Mouse (Mus musculus): ENCODE results near the gene Olfr1396.
"Not testable (repeated sequence)": the region's sequence is repeated elsewhere in the genome, so short reads cannot be mapped to it uniquely, and the experiment has no call there.

Gene Olfr1396

DNA sequence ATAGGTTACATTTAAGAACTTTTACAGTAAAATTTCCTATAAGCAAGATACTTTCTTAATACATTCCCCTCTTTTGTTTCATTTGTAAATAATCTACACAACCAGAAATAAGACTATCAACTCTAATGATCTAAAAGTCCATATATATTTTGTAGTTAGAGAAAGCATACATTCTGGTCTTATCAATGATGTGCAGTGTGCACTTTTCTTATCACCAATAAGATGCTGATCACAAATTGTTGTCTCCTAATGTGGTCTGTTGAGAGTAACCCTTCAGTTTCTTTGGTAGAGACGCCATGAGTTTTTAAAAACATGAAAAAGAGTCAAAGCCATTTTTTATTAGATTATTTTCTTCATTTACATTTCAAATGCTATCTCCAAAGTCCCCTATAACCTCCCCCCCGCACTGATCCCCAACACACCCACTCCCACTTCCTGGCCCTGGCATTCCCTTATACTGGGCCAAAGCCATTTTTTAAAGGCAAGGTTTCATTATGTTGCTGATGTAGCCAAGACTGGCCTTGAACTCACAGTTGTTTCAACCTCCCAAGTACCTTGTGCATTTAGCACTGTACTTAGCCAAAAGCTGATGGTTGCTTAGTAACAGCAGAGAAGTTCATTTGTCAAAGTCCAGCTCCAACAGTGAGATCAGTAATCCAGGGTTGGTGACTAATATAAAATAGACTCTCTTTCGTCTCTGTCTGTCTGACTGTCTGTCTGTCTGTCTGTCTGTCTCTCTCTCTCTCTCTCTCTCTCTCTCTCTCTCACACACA, 24.8 kb downstream of the Olfr1396 start:
- DNase-seq (ENCODE audit: low spot score): no peak

DNA sequence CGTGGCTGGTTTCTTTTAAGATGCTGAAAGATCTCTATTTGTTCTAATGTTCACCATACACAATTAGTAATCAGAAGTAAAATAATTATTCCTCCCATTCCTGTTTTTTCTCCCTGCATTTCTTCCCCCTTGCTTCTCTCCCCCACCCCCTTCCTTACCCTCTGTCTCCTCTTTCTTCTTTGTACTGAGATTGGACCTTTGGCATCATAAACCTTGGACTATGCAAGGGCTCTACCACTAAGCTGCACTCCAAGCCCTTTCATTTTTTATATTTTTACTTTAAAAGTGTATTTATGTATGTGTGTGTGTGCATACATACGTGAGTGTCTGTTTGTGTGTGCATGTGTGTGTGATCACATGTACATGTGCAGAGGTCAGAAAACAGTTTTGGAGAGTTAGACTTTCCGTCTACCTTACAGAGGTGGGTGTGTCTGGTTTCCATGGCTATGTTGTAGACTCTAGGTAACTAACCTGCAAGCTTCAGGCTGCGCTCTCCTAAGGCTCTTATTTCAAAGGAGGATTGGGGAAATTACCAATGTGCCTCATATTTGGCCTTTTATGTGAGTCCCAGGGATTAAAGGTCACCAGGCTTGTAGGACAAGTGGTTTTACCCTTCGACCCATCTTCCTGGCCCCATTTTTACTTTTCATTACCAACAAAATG, 25.6 kb downstream of the Olfr1396 start:
- no peak for DNase-seq (ENCODE audit: low spot score)

DNA sequence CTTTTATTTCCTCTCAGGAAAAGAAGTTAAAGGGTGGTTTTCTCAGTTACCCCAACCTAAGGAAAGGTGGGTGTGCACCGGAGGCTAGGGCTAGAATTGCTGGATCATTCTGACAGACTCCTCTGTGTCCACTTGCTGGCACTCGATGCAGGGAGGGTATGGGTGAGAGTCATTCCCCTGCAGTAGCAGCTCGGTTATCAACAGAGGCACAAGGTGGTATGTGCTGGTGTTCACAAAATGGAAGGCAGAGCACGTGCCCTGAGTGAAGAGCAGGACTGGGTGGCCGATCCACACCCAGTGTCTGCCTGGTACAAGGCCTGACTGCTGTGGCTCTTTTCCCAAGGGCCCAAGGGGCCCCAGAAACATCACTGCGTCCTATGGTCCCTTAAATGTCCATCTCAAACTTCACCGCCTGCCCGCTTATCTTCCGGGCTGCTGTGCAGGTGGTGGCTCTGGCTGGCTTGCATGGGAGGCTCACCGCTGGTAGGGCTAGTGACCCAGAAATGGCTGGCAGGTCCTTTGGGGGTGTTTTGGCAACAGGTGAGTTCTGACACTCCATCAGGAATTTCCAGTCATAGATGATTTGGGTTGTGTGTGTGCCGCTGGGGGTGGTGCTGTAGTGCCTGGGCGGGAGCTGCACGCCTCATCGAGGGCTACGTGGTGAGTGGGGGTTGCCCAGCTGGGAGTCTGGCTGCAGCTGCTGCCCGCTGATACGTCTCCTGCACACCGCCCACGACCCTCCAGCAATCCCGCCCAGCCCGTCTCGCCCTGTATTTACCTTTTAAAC, 26.7 kb downstream of the Olfr1396 start:
- DNase-seq (ENCODE audit: low spot score): no peak

DNA sequence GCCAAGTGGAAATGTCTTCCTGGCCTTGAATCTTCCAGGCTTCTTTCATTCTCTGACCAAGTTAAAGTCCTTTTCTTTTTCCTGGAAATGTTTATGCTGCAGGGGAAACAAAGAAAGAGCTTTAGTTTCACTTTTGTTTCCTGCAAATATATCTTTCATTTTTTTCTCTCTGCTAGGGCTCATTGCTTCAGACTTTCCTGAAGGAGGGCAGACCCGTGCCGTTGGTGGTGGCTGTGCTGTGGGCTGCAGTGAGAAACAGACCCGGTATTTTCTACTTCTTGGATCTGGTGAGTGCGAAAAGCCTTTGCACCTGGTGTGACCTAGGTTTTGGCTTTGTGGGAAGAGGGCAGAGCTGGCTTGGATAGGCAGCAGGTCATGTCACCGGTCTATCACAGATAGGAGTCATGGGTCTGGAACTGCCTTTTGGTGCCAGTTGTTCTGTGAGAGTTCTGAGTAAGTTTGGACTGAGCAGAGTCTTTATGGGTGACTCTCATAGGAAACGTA, 27.8 kb downstream of the Olfr1396 start:
- DNase-seq (ENCODE audit: low spot score): no peak

DNA sequence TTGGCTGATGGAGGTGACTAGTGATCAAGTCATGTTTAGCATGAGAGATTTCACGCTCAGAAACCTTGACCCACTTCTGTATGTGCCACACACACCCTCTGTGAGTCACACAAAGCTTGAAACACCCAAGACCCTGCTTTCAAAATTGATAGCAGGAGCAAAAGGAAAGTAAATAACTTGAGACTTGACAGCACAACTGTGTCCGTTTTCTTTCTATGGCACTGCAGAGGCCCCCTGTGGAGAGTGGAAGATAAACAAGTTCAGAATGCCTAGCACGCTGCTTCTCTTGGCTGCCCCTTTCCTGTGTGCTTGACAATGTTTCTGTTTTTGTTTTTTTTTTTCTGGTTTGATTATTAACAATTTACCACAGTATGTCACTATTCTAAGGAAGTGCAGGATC, 29.8 kb downstream of the Olfr1396 start:
- DNase-seq (ENCODE audit: low spot score): no peak

DNA sequence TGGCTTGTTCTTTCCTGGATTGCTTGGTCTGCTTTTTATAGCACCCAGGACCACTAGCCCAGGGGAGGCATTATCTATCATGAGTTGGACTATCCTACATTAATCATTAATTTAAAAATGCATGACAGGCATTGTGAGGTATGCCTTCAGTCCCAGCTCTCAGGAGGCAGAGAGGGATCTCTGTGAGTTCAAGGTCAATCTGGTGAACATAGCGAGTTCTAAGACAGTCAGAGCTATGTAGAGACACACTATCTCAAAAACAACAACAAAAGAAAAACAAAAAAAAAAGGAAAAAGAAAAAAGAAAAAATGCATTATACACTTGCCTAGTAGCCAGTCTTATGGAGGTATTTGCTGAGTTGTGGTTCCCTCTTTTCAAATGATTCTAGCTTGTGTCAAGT, 30.3 kb downstream of the Olfr1396 start:
- no peak for DNase-seq (ENCODE audit: low spot score)

DNA sequence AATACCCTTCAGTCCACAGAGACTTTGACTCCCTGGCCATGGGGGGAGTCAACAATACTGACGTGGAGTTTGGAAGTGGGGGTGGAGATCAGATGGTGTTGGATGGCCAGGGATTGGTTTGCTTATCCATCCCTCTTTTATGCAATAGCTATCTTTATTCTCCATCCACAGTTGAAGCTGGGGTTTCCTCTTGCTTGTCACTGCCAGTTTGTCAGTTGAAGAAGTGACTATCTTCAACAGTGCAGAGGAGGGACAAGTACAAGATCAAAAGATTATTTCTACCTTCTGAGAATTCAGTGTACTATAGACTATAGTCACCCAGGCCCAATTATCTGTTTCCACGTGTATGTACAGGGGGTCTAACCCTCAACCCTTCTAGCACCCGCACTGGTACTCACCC, 30.9 kb downstream of the Olfr1396 start:
- DNase-seq (ENCODE audit: low spot score): no peak

DNA sequence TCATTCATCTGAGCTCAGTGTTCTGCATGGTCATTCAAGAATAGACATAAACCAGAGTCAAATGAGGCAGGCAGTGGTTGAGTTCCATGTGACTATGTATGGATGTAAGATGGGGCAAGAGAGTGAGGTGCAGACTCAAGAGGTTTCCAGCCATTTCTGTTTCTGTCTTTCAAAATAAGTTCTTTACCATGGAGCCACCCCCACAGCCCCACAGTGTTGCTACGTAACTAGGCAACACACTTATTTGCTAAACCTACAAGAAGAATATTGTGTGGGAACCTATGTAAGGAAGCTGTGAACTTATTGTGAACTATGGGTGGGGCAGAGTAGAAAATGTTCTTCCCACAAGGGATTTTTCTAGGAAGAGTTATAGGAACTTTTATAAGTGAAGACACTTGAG, 31.5 kb downstream of the Olfr1396 start:
- no peak for DNase-seq (ENCODE audit: low spot score)

DNA sequence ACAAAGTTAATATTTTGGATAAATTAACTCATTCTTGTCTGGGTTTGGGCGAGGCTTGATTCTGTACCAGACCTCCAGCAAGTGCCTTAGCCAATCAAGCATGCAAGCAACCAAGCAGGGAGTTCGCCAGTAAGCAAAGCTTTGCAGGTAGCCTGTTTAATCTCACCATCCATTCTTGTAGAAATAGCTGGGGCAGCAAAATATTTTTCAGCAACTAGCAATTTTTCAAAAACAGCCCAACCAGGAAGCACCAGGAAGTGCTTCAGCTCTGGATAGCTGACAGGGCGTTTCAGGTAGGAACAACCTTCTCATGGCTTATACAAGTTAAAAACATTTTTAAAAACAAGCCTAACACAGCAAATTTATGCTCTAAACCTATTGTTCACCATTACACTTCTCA, 32.8 kb downstream of the Olfr1396 start:
- no peak for DNase-seq (ENCODE audit: low spot score)

DNA sequence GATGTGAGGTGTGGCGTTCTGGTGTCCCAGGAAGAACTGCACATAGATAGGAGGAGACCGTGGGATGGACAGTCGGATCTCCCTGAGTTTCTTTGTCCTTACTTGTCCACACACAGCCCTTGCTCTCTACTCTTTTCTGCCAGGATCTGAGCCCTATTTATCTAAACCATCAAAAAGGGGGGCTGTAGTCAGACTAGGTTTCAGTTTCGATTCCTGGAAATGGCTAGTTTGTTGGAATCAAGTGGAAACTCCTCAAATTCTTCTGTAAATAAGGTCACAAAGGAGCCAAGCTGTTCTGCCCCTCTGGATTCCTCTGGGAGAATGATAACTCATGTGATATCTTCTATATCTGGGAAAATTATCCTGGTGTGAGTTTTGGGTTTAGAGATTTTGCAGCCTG, 33.3 kb downstream of the Olfr1396 start:
- no peak for DNase-seq (ENCODE audit: low spot score)

DNA sequence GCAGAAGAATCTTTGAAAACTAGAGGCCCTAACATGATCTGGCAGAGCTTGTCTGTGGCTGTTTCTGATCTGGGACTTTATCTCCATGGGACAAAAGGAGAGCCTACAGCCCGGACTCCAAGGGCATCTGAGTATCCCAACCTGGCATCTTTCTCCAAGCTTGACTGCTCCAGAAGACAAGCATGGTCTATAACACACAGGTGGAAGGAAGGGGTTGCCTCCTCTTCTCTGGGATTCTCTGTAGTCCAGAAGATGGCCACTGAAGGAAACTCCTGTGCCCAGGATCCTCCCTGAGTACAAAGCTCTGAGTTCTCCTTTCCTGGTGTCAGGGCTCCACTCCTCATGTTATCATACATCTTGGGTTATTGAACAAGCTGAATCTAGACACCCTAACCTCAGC, 34.0 kb downstream of the Olfr1396 start:
- no peak for DNase-seq (ENCODE audit: low spot score)

DNA sequence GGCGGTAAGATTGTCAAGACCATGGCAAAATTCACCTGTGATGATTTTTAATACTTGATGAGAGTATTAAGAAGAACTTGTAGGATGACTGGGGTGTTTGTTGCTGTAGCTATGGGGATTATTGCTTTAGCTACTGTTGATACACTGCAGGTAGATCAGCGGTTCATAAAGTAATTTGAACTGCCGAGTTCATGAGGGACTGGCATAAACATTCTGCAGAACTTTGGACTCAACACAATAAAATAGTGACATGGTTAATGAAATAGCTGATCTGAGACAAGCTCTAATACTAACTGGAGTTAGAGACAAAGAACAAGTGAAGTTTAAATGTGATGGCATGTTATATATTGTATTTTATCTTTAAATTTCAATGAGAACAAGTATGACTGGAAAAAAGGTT, 36.0 kb downstream of the Olfr1396 start:
- no peak for DNase-seq (ENCODE audit: low spot score)

DNA sequence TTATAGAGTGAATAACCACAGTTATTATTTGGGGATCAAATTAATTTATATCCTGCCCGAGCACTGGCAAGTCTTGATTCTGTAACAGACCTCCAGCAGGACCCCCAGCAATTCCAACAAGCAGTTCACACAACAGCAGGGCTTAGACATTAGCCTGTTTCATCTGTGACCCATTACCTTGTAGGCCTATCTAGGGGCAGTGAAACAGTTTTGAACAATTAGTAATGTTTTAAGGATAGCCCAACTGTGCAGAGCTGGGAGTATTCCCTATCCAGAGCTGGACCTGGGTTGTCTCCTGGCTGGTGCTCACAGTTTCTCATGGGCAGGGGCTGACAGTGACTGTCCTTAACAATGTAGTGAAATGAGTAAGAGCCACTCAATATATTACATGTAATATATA, 37.7 kb downstream of the Olfr1396 start:
- no peak for DNase-seq (ENCODE audit: low spot score)

DNA sequence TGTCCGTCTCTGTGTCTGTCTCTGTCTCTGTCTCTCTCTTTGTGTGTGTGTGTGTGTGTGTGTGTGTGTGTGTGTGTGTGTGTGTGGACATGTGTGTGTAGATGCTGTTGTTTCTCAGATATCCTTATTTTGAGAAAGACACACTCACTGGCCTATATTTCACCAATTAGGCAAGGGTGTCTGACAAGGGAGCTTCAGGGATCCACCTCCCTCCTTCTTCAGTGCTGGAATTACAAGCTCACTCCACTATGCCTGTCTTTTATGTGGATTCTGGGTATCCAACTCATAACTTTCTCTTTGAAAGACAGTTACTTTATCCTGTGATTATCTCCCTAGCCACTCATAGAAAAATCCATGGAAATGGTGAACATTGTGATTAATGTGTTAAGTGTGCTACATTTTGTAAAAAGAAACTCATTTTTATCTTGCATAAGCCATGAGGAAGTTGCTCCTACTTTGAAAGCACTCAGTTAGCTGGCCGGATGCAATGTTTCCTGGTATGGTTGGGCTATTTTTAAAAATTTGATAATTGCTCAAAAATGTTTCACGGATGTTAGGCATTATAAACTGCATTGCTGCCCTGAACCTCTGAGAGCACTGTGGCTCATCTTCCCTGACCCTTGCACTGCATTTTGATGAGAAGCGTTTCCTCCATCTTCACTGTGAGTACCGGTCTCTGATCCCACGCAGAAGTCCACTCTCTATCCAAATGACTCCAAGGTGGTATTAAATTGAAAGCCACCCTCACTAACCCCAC, 38.5 kb downstream of the Olfr1396 start, which contains the start of gene Ifi47:
TSS of gene Ifi47 (plus strand) at position 587 of the 757 bp plus-strand sequence.
- not testable (repeated sequence) for DNase-seq (ENCODE audit: low spot score)

DNA sequence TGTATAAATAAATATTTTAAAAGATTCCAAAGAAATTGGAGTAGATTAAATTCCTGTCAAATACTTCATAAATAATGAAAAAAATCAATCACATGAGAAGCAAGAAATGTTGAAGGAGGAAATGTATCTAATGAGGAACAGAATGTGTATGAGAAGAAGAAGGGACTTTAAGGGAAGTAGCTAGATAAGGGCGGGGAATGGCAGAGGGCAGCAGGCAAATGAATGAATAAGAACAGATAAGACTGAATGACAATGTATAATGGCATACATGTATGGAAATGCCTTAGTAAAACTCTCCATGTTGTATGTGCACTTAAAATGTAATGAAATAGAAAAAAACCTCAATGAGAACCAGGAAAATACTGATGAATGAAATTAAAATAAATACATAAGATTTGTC, 46.3 kb downstream of the Olfr1396 start:
- no peak for DNase-seq (ENCODE audit: low spot score)

DNA sequence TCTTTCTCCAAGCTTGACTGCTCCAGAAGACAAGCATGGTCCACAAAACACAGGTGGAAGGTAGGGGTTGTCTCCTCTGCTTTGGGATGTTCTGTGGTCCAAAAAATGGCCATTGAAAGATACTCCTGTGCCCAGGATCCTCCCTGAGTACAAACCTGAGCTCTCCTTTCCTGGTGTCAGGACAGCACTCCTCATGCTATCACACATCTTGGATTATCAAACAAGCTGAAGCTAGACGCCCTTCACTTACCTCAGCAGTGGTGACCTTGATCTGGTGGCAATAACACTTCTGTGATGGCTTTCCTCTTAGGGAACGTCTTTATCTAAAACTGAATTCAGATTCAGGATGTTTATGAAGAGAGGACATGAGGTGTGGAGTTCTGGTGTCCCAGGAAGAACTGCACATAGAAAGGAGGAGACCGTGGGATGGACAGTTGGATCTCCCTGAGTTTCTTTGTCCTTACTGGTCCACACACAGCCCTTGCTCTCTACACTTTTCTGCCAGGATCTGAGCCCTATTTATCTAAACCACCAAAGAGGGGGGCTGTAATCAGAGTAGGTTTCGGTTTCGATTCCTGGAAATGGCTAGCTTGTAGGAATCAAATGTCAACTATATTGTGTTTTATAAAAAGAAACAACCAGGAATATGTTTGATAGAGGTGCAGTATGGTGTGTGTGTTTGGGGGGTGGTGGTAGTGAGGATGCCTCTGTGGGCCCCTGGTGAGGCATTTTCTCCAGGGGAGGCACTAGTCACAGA, 50.8 kb downstream of the Olfr1396 start, which contains the start of gene Tgtp2:
TSS of gene Tgtp2 (minus strand) at position 494 of the 757 bp plus-strand sequence.
- not testable (repeated sequence) for DNase-seq (ENCODE audit: low spot score)

DNA sequence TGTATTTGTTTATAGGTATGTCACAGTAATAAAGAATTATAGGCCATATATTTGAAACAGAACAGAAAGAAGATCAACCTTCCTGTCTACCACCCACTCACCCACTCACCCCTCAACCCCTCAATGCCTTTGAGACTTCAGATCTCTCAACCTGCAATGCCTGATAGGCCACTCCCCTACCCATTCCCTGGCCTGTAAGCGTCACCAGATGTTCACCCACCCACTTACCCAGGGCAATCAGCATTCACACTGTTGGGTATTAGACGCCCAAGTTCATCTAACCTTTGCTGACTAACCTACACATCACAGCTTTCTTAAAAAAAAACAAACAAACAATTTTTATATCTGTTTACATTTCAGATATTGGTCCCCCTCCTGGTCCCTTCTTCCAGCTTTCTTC, 52.8 kb downstream of the Olfr1396 start:
- not testable (repeated sequence) for DNase-seq (ENCODE audit: low spot score)

DNA sequence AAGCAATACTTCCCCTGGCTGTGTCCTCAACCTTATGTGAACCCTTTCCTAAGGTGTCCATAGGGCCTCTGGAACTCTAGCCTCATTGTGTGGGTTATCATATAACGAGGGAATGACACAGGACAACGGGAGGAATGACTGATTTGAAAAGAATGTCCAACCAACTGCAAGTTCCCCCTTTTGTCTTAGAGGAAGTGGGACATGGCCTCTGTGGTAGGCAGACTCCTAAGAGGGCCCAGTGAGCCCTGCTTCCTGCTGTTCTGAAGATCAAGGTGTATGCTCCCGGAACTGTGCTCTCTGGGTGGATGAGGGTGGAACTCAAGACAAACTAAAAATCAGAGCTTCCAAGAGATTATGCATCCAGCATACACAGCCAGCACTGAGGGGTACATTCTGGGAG, 54.6 kb downstream of the Olfr1396 start:
- DNase-seq (ENCODE audit: low spot score): not testable (repeated sequence)
